Mouse (Mus musculus): Measurements from ENCODE around the gene Cntnap1. TPM values are rescaled to one million over a fixed set of nuclear protein-coding genes. Genes with fewer than 3 reads are reported as not detected.

The Cntnap1 gene
- polyA plus RNA-seq, 1 experiment from 2014 or later, result 1.5 TPM

- WGBS, result 60% methylated on average over 17 of the region's 17 CpGs
Measured at GRCm38 (mm10) chr11:101190913-101191907, 20.9 kb downstream of the Cntnap1 start.

GRCm38 (mm10) chr11:101191919-101192470 lies 21.7 kb downstream of the Cntnap1 start:
- 79% methylated on average over 4 of the region's 4 CpGs for WGBS
- Histone ChIP-seq H3K4me1 (replicated peaks) (peaks cover 31% of the 10 kb centered on the region), H3K36me3 (peaks cover 18% of the 10 kb centered on the region), H3K27me3 (no peaks in the 10 kb centered on the region), H3K4me2 (replicated peaks) (no peak overlapping the region), H3K9ac (replicated peaks) (no peak overlapping the region), H3K9me3 (no peaks in the 10 kb centered on the region), H3K27ac (no peak overlapping the region), H3K4me3 (replicated peaks) (no peak overlapping the region)
- ATAC-seq, result no peak

More at GRCm38 (mm10) chr11:101190913-101191907, 20.9 kb downstream of the Cntnap1 start:
- peak overlapping the region; percentile 82 for H3K27ac ChIP-seq
- no peaks in the 10 kb centered on the region for H3K9me3 ChIP-seq
- H3K27me3 ChIP-seq, result no peaks in the 10 kb centered on the region
- 0 out of 2 replicates have a peak, but pooled peaks have one; percentile 31 for ATAC-seq
- H3K36me3 ChIP-seq, result peaks cover 11% of the 10 kb centered on the region
- H3K9ac ChIP-seq (replicated peaks), result 0 out of 2 replicates have a peak overlapping the region, but pooled peaks have one; percentile 2
- H3K4me1 ChIP-seq (replicated peaks), result peaks cover 31% of the 10 kb centered on the region
- H3K4me3 ChIP-seq (replicated peaks), result no peak overlapping the region
- no peak overlapping the region for H3K4me2 ChIP-seq (replicated peaks)

GRCm38 (mm10) chr11:101192646-101193045 lies 22.3 kb downstream of the Cntnap1 start:
- no peak overlapping the region for H3K4me3 ChIP-seq (replicated peaks)
- 86% methylated on average over 6 of the region's 6 CpGs for WGBS
- no peak for ATAC-seq
- H3K4me2 ChIP-seq (replicated peaks), result no peak overlapping the region
- H3K36me3 ChIP-seq, result peaks cover 24% of the 10 kb centered on the region
- H3K27ac ChIP-seq, result no peak overlapping the region
- H3K27me3 ChIP-seq, result no peaks in the 10 kb centered on the region
- no peak overlapping the region for H3K9ac ChIP-seq (replicated peaks)
- no peaks in the 10 kb centered on the region for H3K9me3 ChIP-seq
- H3K4me1 ChIP-seq (replicated peaks), result peaks cover 31% of the 10 kb centered on the region

- H3K27me3 ChIP-seq, result no peaks in the 10 kb centered on the region
- H3K4me1 ChIP-seq (replicated peaks), result peaks cover 31% of the 10 kb centered on the region
- H3K27ac ChIP-seq, result no peak overlapping the region
- ATAC-seq, result no peak
- H3K4me3 ChIP-seq (replicated peaks), result no peak overlapping the region
- peaks cover 28% of the 10 kb centered on the region for H3K36me3 ChIP-seq
- 92% methylated on average over 7 of the region's 7 CpGs for WGBS
- no peaks in the 10 kb centered on the region for H3K9me3 ChIP-seq
- H3K9ac ChIP-seq (replicated peaks), result no peak overlapping the region
- H3K4me2 ChIP-seq (replicated peaks), result no peak overlapping the region
Measured at GRCm38 (mm10) chr11:101193076-101193475, 22.8 kb downstream of the Cntnap1 start.

- no peak for ATAC-seq
- H3K27ac ChIP-seq, result no peak overlapping the region
- peaks cover 26% of the 10 kb centered on the region for H3K4me1 ChIP-seq (replicated peaks)
- H3K4me3 ChIP-seq (replicated peaks), result no peak overlapping the region
- H3K4me2 ChIP-seq (replicated peaks), result no peak overlapping the region
- WGBS, result 86% methylated on average over 5 of the region's 5 CpGs
- H3K9me3 ChIP-seq, result no peaks in the 10 kb centered on the region
- no peaks in the 10 kb centered on the region for H3K27me3 ChIP-seq
- no peak overlapping the region for H3K9ac ChIP-seq (replicated peaks)
- peaks cover 38% of the 10 kb centered on the region for H3K36me3 ChIP-seq
Measured at GRCm38 (mm10) chr11:101194137-101194536, 23.8 kb downstream of the Cntnap1 start.

- Histone ChIP-seq H3K4me1 (replicated peaks) (peaks cover 21% of the 10 kb centered on the region), H3K9me3 (no peaks in the 10 kb centered on the region), H3K36me3 (peaks cover 43% of the 10 kb centered on the region), H3K9ac (replicated peaks) (no peak overlapping the region), H3K4me3 (replicated peaks) (no peak overlapping the region), H3K27ac (no peak overlapping the region), H3K27me3 (no peaks in the 10 kb centered on the region), H3K4me2 (replicated peaks) (no peak overlapping the region)
- WGBS, result 89% methylated on average over 6 of the region's 6 CpGs
- ATAC-seq, result no peak
Measured at GRCm38 (mm10) chr11:101194643-101195042, 24.3 kb downstream of the Cntnap1 start.

GRCm38 (mm10) chr11:101195101-101195500 lies 24.8 kb downstream of the Cntnap1 start:
- H3K36me3 ChIP-seq, result peaks cover 46% of the 10 kb centered on the region
- no peak for ATAC-seq
- no peak overlapping the region for H3K9ac ChIP-seq (replicated peaks)
- WGBS, result 70% methylated on average over 1 of the region's 1 CpGs
- peaks cover 17% of the 10 kb centered on the region for H3K4me1 ChIP-seq (replicated peaks)
- H3K27me3 ChIP-seq, result no peaks in the 10 kb centered on the region
- no peak overlapping the region for H3K4me3 ChIP-seq (replicated peaks)
- no peak overlapping the region for H3K27ac ChIP-seq
- H3K4me2 ChIP-seq (replicated peaks), result no peak overlapping the region
- H3K9me3 ChIP-seq, result no peaks in the 10 kb centered on the region

- Histone ChIP-seq H3K4me1 (replicated peaks) (peaks cover 12% of the 10 kb centered on the region), H3K4me2 (replicated peaks) (no peak overlapping the region), H3K9me3 (no peaks in the 10 kb centered on the region), H3K27ac (no peak overlapping the region), H3K27me3 (no peaks in the 10 kb centered on the region), H3K9ac (replicated peaks) (no peak overlapping the region), H3K4me3 (replicated peaks) (no peak overlapping the region), H3K36me3 (peaks cover 48% of the 10 kb centered on the region)
- 88% methylated on average over 8 of the region's 8 CpGs for WGBS
- no peak for ATAC-seq
Measured at GRCm38 (mm10) chr11:101195571-101195970, 25.2 kb downstream of the Cntnap1 start.

- 95% methylated on average over 8 of the region's 8 CpGs for WGBS
Measured at GRCm38 (mm10) chr11:101196175-101196574, 25.9 kb downstream of the Cntnap1 start.

GRCm38 (mm10) chr11:101199555-101199954 lies 29.2 kb downstream of the Cntnap1 start:
- Histone ChIP-seq H3K4me3 (replicated peaks) (no peak overlapping the region), H3K4me1 (replicated peaks) (peaks cover 3% of the 10 kb centered on the region; the same call in 1 of the 2 replicates), H3K9me3 (no peaks in the 10 kb centered on the region), H3K36me3 (peaks cover 60% of the 10 kb centered on the region), H3K27ac (no peak overlapping the region), H3K4me2 (replicated peaks) (no peak overlapping the region), H3K9ac (replicated peaks) (no peak overlapping the region), H3K27me3 (no peaks in the 10 kb centered on the region)
- ATAC-seq, result no peak
- WGBS, result 91% methylated on average over 3 of the region's 3 CpGs

More at GRCm38 (mm10) chr11:101196175-101196574, 25.9 kb downstream of the Cntnap1 start:
- H3K9ac ChIP-seq (replicated peaks), result no peak overlapping the region
- no peak overlapping the region for H3K27ac ChIP-seq
- H3K4me2 ChIP-seq (replicated peaks), result no peak overlapping the region
- ATAC-seq, result no peak
- H3K4me3 ChIP-seq (replicated peaks), result no peak overlapping the region
- H3K27me3 ChIP-seq, result no peaks in the 10 kb centered on the region
- peaks cover 50% of the 10 kb centered on the region for H3K36me3 ChIP-seq
- no peaks in the 10 kb centered on the region for H3K9me3 ChIP-seq
- peaks cover 9% of the 10 kb centered on the region for H3K4me1 ChIP-seq (replicated peaks)

- Histone ChIP-seq H3K9me3 (no peaks in the 10 kb centered on the region), H3K4me2 (replicated peaks) (no peak overlapping the region), H3K27me3 (no peaks in the 10 kb centered on the region), H3K27ac (no peak overlapping the region), H3K4me1 (replicated peaks) (peaks cover 3% of the 10 kb centered on the region; the same call in 1 of the 2 replicates), H3K4me3 (replicated peaks) (no peak overlapping the region), H3K36me3 (peaks cover 60% of the 10 kb centered on the region), H3K9ac (replicated peaks) (peak overlapping the region; percentile 25)
- WGBS, result 24% methylated on average over 7 of the region's 7 CpGs
- no peak for ATAC-seq
Measured at GRCm38 (mm10) chr11:101200986-101201385, 30.7 kb downstream of the Cntnap1 start.

GRCm38 (mm10) chr11:101211970-101212369 lies 41.6 kb downstream of the Cntnap1 start:
- Histone ChIP-seq H3K36me3 (peaks cover 58% of the 10 kb centered on the region), H3K4me3 (replicated peaks) (no peak overlapping the region), H3K4me1 (replicated peaks) (no peaks in the 10 kb centered on the region), H3K9ac (replicated peaks) (no peak overlapping the region), H3K27me3 (no peaks in the 10 kb centered on the region), H3K27ac (no peak overlapping the region), H3K4me2 (replicated peaks) (no peak overlapping the region), H3K9me3 (no peaks in the 10 kb centered on the region)
- no peak; the same call in 1 of the 2 replicates for ATAC-seq
- 50% methylated on average over 3 of the region's 3 CpGs for WGBS

All from midbrain, embryonic 13.5 days (tissue).